Mouse (Mus musculus): Measurements from ENCODE around the gene Olfr725.

DNA sequence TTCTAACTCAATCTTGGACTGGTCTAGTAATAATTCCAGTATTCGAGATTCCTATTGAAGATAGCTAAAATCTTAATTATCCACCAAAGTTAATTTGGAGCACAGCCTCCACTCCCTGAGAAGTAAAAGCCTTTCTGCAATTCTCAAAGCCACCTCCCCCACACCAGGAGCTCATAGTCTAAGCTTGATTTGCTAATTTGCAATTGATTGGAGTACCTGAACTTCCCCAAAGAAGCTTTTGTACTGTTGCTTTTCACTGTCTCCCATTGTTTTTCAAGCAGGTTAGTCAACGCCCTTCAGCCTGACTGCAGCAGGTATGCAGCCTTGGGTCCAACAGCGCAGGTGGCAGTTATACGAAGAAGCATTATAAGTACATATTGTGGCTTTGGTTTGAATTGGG, 8.8 kb downstream of the Olfr725 start:
- TF ChIP-seq CTCF (IDR thresholded peaks at IDR 0.05; ENCODE audit: low read depth) (no peak), EP300 (IDR thresholded peaks at IDR 0.05; ENCODE audit: low read depth) (no peak)

Data from heart, postnatal 0 days (tissue).